Mouse (Mus musculus) retina, postnatal 7 days (tissue): ENCODE measurements around the gene Nop2.
A peak's percentile ranks its signal among the peaks of the same experiment; 100 is the strongest.

Source experiments
- DNase-seq: peaks from one replicate; pipeline ENCODE4 v3.0.0-alpha.2; 2012; ENCODE audit warnings: low read depth, low spot score

The Nop2 gene

DNA sequence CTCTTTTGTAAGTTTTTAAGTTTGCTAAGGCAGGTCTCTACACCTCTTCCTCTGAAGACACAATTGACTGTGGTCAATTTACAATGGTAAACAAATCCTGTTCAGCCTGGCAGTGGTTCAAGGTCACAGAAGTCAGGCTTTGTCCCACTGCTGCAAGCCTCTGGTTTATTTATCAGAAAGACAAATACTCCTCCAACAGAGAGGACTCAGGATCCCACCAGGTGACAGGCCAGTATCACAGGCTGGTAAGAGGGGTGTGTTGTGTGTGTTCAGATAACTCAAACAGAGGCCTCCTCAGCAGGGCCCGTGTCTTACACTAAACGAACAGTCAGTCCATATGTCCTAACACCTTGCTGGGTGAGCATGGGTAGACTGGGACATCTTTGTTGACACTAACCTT lies 40.8 kb downstream of the Nop2 start:
- DNase-seq: no peak

- no peak for DNase-seq
These were observed 41.5 kb downstream of the Nop2 start for GRCm38 (mm10) chr6:125173256-125173655.

DNA sequence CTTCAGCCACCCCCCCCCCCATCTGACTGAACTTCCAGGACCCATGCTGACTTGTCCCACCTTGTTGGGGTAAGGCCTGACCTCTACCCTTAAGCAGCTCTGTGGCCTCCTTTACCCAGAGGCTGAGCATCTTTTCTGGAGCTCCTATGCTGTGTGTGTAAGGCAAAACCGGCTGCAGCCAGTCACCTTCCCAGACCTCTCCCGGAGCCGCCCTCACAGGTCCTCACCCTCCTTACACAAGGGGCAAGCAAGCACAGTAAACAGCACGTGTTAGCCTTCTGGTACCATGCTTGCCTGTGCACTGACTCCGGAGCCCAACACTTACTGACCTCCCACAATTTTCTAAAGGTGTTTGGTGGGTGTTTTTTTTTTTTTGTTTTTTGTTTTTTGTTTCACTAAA lies 43.8 kb downstream of the Nop2 start:
- DNase-seq: no peak

DNA sequence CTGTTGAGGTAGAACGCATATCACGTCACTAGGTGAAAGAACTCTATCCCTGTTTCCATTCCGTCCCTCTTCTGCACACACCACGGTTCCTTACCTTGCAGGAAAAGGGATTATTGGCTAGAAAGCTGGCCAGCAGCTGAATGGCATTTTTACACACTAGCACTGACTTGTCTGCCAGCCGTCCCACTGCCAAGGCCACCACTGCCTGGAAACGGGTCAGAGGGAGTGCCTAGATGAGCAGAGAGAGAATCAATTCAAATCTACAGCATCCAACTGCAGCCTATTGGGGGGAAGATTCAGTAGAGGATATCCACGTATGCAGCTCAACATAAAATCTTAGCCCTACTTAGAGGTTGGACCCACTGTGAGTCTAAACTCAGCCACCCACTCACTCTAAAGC lies 47.9 kb downstream of the Nop2 start:
- DNase-seq: no peak

DNA sequence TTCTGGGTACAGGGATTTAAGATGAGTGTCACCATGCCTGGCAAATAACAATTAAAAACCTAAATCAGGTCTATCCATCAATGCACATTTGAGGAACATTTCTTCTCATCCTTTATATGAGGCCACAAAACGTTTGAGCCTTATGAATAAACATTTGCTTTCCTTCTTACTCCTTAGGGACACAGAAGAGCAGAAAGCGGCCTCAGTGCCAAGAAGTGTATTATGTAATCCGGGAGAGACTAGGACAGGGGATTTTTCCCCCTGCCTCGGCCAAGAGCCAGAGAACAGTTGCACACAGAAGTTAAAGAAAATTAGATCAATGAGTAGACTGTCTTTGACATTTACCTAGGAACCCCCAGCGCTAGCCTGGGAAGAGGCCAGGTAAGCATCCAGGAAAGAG lies 50.4 kb downstream of the Nop2 start:
- no peak for DNase-seq

GRCm38 (mm10) chr6:125186203-125186602 lies 54.5 kb downstream of the Nop2 start:
- DNase-seq: no peak

DNA sequence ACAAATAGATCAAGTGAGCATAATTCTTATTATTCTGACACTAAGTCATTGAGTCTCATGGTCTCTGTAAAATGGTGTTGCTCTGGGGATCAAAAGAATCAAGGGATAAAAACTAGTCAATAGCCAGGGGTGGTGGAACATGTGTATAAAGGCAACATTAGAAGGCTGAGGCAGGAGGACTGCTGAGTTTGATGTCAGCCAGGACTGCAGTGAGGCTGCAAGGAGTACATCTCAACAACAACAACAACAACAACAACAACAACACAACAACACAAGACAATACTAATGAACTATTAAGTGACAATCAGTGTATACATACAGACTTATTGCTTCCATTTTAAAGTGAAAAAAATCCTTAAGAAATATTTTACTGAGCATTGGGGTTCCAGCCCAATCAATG lies 59.1 kb downstream of the Nop2 start:
- DNase-seq: no peak

- peak; percentile 96 for DNase-seq
These were observed 59.8 kb downstream of the Nop2 start, which contains the start of the genes Ncapd2 and Mrpl51 for GRCm38 (mm10) chr6:125191332-125192015. TSS of gene Ncapd2 (minus strand) at chr6:125191701. TSS of gene Mrpl51 (plus strand) at chr6:125191801.

GRCm38 (mm10) chr6:125192016-125192714 lies 60.5 kb downstream of the Nop2 start:
- peak; percentile 93 for DNase-seq

GRCm38 (mm10) chr6:125192841-125193240 lies 61.1 kb downstream of the Nop2 start:
- DNase-seq: no peak

- DNase-seq: no peak
These were observed 61.7 kb downstream of the Nop2 start for GRCm38 (mm10) chr6:125193390-125193789.
